Mouse (Mus musculus): Measurements from ENCODE around the gene Insl3. TPM values are rescaled to one million over a fixed set of nuclear protein-coding genes. Genes with fewer than 3 reads are reported as not detected.
A peak's percentile ranks its signal among the peaks of the same experiment; 100 is the strongest.

Gene Insl3
- polyA plus RNA-seq, 1 experiment from 2014 or later = 1.7 TPM

- Histone ChIP-seq H3K9me3 (replicated peaks) (no peaks in the 10 kb centered on the region), H3K4me1 (replicated peaks) (peaks cover 63% of the 10 kb centered on the region), H3K36me3 (no peaks in the 10 kb centered on the region), H3K4me3 (peak overlapping the region; percentile 28), H3K9ac (peak overlapping the region; percentile 37), H3K27ac (peak overlapping the region; percentile 69), H3K27me3 (peaks cover 10% of the 10 kb centered on the region; the same call in 1 of the 2 replicates), H3K4me2 (peak overlapping the region; percentile 58)
- under 1% methylated on average over 21 of the region's 21 CpGs for WGBS
- peak; percentile 58; the same call in 1 of the 2 replicates for ATAC-seq (replicated peaks; ENCODE audit: insufficient number of reproducible peaks, insufficient read depth, low FRiP score, low read depth)
These were observed 20.6 kb upstream of the Insl3 start for GRCm38 (mm10) chr8:71668220-71668975.

DNA sequence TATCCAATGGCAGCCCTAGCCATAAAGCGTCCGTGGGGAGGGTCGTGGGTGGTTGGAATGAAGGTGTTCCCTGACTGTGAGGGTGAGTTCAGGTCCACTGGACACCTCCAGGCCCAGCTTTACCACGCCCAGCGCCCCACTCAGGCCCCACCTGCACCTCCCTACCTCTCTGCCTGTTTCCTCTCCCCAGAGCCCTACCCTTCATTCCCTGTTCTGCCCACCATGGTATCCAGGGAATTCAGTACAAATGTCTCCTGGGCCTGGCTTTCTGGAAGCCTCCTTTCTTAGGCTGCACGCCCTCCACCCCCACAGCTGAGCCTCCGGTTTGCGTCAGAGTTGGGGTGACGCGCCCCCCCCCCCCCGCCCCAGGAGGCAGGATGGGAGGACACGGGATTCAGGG is 18.8 kb upstream of the Insl3 start:
- Histone ChIP-seq H3K4me1 (replicated peaks) (peaks cover 61% of the 10 kb centered on the region), H3K4me2 (peak overlapping the region; percentile 100), H3K9me3 (replicated peaks) (no peaks in the 10 kb centered on the region), H3K4me3 (peak overlapping the region; percentile 61), H3K27me3 (peaks cover 10% of the 10 kb centered on the region; the same call in 1 of the 2 replicates), H3K27ac (no peak overlapping the region), H3K9ac (0 out of 2 replicates have a peak overlapping the region, but pooled peaks have one; percentile 38), H3K36me3 (no peaks in the 10 kb centered on the region)
- ATAC-seq (replicated peaks; ENCODE audit: insufficient number of reproducible peaks, insufficient read depth, low FRiP score, low read depth) = no peak
- 8% methylated on average over 12 of the region's 12 CpGs for WGBS

DNA sequence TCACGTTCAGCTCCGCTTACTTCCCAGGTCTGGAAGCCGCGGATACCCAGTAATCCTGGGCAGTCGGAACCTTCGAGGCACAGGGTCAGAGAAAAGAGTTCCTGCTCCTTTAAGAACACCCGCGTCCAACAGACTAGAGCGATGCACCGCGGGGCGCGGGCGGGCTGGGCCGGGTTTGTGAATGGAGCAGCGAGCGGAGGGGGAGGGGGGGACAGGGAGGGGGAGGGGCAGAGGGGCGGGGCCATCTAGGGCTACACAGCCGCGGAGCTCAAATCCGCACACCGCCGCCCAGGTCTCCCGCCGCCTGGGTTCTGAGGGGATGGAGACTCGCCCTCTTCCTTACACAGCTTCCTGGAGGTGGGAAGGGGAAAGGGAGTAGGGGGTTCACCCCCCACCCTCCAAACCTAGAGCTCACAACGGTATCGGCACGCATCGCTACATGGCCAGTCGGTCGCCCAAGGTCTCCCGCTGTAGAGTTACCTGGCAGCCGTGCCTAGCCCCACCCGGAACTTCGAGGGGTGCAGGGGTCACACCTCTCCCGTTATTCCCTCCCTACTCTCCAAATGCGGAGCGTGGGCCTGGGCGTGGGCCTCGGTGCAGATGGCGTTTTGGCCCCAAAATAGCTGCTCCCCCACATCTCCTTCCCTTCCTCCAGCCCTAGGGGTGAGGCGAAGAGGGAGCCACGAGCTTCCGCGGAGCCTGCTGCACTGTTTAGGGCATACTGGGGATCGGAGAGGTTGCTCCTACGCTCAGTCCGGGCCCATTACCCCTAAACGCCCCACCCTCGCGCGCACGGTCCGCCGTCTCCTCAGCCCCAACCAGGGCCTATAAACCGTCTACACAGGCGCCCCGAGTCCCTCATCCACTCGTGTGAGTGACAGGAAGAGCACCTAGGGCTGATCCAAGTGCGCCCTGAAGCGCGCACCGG is 18.1 kb upstream of the Insl3 start:
- H3K4me3 ChIP-seq = peak overlapping the region; percentile 61

GRCm38 (mm10) chr8:71671549-71671965 is 17.5 kb upstream of the Insl3 start, which contains the start of gene Unc13a:
Unc13a (minus strand) TSS chr8:71671757.
- H3K9ac ChIP-seq = peak within 1 kb of the TSS; percentile 57
- H3K4me3 ChIP-seq = peak within 1 kb of the TSS; percentile 61
- H3K27ac ChIP-seq = peak within 1 kb of the TSS; percentile 66
- H3K9me3 ChIP-seq (replicated peaks) = no peaks in the 10 kb centered on the region
- under 1% methylated on average over 42 of the region's 42 CpGs for WGBS
- H3K4me1 ChIP-seq (replicated peaks) = peaks cover 57% of the 10 kb centered on the region
- H3K36me3 ChIP-seq = no peaks in the 10 kb centered on the region
- H3K4me2 ChIP-seq = peak within 1 kb of the TSS; percentile 100
- peak; percentile 48 for ATAC-seq (replicated peaks; ENCODE audit: insufficient number of reproducible peaks, insufficient read depth, low FRiP score, low read depth)
- H3K27me3 ChIP-seq = peaks cover 10% of the 10 kb centered on the region; the same call in 1 of the 2 replicates

More for the DNA sequence above, 18.1 kb upstream of the Insl3 start:
- H3K36me3 ChIP-seq = no peaks in the 10 kb centered on the region
- no peaks in the 10 kb centered on the region for H3K9me3 ChIP-seq (replicated peaks)
- peak overlapping the region; percentile 100 for H3K4me2 ChIP-seq
- peaks cover 60% of the 10 kb centered on the region for H3K4me1 ChIP-seq (replicated peaks)
- H3K27me3 ChIP-seq = peaks cover 10% of the 10 kb centered on the region; the same call in 1 of the 2 replicates
- no peak overlapping the region for H3K27ac ChIP-seq
- peak overlapping the region; percentile 38; the same call in 1 of the 2 replicates for H3K9ac ChIP-seq
- WGBS = 1% methylated on average over 62 of the region's 64 CpGs
- peak; percentile 9 for ATAC-seq (replicated peaks; ENCODE audit: insufficient number of reproducible peaks, insufficient read depth, low FRiP score, low read depth)

DNA sequence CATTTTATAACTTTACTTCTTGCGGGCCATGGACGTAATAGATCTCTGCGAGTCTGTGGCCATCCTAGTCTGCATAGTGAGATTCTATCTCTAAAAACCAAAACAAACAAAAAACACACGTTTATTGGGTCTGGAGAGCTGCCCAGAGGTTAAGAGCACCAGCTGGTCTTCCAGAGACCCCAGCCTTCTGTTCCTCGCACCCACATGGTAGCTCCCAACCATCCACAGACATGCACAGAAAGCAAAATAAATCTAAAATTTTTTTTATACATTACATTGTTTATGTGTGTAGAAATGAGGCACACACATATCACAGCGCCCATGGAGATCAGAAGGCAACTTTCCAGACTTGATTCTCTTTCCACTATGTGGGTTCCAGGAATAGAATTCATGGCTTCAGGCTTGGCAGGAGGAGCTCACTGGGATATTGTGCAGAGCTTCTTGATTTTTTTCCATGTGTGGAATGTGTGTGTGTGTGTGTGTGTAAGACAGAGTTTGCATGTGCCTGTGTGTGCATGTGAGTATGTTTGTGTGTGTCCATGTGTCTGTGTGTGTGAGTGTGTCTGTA is 16.8 kb upstream of the Insl3 start:
- Histone ChIP-seq H3K4me2 (peak overlapping the region; percentile 100), H3K27ac (peak overlapping the region; percentile 66; the same call in 1 of the 2 replicates), H3K36me3 (no peaks in the 10 kb centered on the region), H3K4me3 (peak overlapping the region; percentile 61; the same call in 1 of the 2 replicates), H3K4me1 (replicated peaks) (peaks cover 50% of the 10 kb centered on the region), H3K27me3 (peaks cover 10% of the 10 kb centered on the region; the same call in 1 of the 2 replicates), H3K9me3 (replicated peaks) (no peaks in the 10 kb centered on the region), H3K9ac (no peak overlapping the region)
- 65% methylated on average over 6 of the region's 6 CpGs for WGBS
- ATAC-seq (replicated peaks; ENCODE audit: insufficient number of reproducible peaks, insufficient read depth, low FRiP score, low read depth) = no peak

DNA sequence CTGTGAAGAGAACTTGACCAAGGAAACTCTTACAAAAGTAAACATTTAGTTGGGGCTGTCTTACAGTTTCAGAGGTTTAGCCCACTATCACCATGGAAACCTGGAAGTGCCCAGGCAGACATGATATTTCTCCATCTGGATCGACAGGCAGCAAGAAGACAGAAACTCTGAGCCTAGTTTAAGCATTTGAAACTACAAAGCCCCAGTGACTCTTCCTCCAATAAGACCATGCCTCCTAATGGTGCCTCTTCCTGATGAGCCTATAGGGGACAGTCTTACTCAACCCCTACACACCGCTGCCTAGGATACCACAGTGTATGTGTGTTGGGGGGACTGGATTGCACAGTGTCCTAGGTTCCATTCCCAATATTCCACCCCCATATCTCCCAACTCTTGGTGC is 14.9 kb upstream of the Insl3 start:
- peaks cover 40% of the 10 kb centered on the region for H3K4me1 ChIP-seq (replicated peaks)
- no peaks in the 10 kb centered on the region for H3K36me3 ChIP-seq
- no peak overlapping the region for H3K9ac ChIP-seq
- no peak overlapping the region for H3K4me2 ChIP-seq
- H3K4me3 ChIP-seq = no peak overlapping the region
- no peaks in the 10 kb centered on the region for H3K9me3 ChIP-seq (replicated peaks)
- no peak overlapping the region for H3K27ac ChIP-seq
- ATAC-seq (replicated peaks; ENCODE audit: insufficient number of reproducible peaks, insufficient read depth, low FRiP score, low read depth) = no peak
- WGBS = 73% methylated on average over 2 of the region's 2 CpGs
- peaks cover 21% of the 10 kb centered on the region for H3K27me3 ChIP-seq

DNA sequence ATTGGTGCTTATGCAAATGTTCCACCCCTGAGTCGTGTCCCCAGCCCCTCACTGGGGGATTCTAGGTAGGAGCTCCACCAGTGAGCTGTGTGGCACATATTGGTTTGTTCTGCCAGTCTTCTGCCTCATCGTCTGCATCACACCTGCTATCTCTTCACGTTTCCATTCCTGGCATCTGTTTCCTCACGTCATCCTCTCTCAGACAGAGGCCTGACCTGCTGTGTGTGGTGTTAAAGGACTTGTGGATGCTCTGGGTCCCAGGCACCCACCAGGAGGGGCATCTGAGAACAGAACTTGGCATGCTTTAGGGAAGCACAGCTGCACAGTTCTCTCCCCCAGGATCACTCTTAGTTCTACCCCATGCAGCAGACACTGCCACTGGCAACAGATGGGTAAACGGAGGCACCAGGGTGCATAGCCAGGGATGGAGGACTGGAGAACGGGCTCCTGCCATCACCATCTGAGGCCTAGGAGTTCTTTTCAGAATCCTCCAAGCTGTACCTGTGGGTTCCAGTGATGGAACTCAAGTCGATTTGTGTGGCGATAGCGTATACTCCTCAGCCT is 13.5 kb upstream of the Insl3 start:
- H3K9me3 ChIP-seq (replicated peaks) = no peaks in the 10 kb centered on the region
- peaks cover 28% of the 10 kb centered on the region for H3K27me3 ChIP-seq
- 39% methylated on average over 9 of the region's 9 CpGs for WGBS
- peaks cover 43% of the 10 kb centered on the region for H3K4me1 ChIP-seq (replicated peaks)
- H3K36me3 ChIP-seq = no peaks in the 10 kb centered on the region
- peak overlapping the region; percentile 62 for H3K4me3 ChIP-seq
- no peak for ATAC-seq (replicated peaks; ENCODE audit: insufficient number of reproducible peaks, insufficient read depth, low FRiP score, low read depth)
- H3K4me2 ChIP-seq = peak overlapping the region; percentile 79
- H3K9ac ChIP-seq = peak overlapping the region; percentile 77
- peak overlapping the region; percentile 76 for H3K27ac ChIP-seq

DNA sequence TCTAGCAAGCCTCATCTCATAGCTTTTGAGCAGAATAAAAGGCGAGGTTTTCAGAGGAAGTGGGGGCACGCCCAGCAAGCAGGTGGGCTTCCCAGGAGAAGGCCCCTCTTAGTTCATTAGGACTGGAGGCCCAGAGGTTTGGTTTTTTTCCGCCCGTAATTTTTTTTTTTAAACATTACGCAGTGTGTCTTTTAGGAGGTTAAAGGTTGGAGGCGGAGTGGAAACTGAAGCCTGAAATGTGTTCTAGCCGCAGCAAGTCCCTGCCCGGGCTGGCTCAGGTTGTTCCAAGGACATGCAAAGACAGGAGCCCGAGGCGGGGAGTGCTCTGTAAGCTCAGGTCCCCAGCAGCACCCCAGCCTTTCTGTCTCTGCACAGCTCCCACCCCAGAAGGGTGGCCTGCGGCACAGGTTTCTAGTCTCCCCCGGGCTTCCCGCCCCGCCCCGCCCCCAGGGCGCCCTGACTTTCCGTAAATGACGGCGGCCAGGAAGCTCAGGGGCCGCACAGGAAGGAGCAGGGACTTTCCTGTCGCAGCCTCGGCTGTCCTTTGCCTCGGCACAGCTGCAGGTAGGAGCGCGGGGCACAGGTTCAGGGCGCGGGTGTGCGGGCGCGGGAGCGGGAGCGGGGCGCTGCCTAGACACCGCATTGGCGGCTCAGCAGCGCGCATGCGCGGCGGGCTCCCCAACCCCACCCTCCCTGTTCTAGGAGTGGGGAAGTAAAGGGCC is 12.8 kb upstream of the Insl3 start, which contains the start of gene Jak3:
Gene Jak3, plus strand, starts transcription at position 277 of the 722 bp plus-strand sequence.
- peak; percentile 29; the same call in 1 of the 2 replicates for ATAC-seq (replicated peaks; ENCODE audit: insufficient number of reproducible peaks, insufficient read depth, low FRiP score, low read depth)
- WGBS = 4% methylated on average over 40 of the region's 40 CpGs

DNA sequence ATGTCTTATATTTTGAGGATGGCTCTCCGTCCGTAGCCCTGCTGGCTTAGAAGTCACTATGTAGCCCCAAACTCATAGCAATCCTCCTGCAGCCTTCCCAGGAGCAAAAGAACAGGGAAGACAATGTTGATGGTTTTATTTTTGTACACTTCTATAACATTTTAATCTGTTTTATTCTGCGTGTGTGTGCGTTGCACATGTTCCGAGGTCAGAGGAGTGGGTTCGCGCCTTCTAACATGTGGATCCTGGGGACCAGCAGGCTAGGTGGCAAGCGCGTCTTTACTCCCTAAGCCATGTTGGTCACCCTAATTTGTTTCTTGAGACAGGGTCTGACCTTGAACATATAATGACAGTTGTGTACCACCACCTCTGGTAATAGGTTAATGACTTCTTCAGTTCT is 12.2 kb upstream of the Insl3 start:
- Histone ChIP-seq H3K9me3 (replicated peaks) (no peaks in the 10 kb centered on the region), H3K27ac (peak overlapping the region; percentile 76), H3K4me2 (peak overlapping the region; percentile 79), H3K9ac (peak overlapping the region; percentile 77), H3K4me3 (peak overlapping the region; percentile 62), H3K36me3 (no peaks in the 10 kb centered on the region), H3K27me3 (peaks cover 38% of the 10 kb centered on the region), H3K4me1 (replicated peaks) (peaks cover 43% of the 10 kb centered on the region)
- no peak for ATAC-seq (replicated peaks; ENCODE audit: insufficient number of reproducible peaks, insufficient read depth, low FRiP score, low read depth)
- 46% methylated on average over 9 of the region's 9 CpGs for WGBS

More for the DNA sequence above, 12.8 kb upstream of the Insl3 start, which contains the start of gene Jak3:
- H3K9ac ChIP-seq = peak within 1 kb of the TSS; percentile 77
- no peaks in the 10 kb centered on the region for H3K9me3 ChIP-seq (replicated peaks)
- peak within 1 kb of the TSS; percentile 79 for H3K4me2 ChIP-seq
- H3K27me3 ChIP-seq = peaks cover 31% of the 10 kb centered on the region
- no peaks in the 10 kb centered on the region for H3K36me3 ChIP-seq
- H3K27ac ChIP-seq = peak within 1 kb of the TSS; percentile 76
- H3K4me3 ChIP-seq = peak within 1 kb of the TSS; percentile 62
- peaks cover 42% of the 10 kb centered on the region for H3K4me1 ChIP-seq (replicated peaks)

GRCm38 (mm10) chr8:71677555-71677954 is 11.5 kb upstream of the Insl3 start:
- peak overlapping the region; percentile 54 for H3K27ac ChIP-seq

More at GRCm38 (mm10) chr8:71677555-71677954, 11.5 kb upstream of the Insl3 start:
- H3K36me3 ChIP-seq = no peaks in the 10 kb centered on the region
- no peak overlapping the region for H3K9ac ChIP-seq
- H3K4me1 ChIP-seq (replicated peaks) = peaks cover 40% of the 10 kb centered on the region
- H3K9me3 ChIP-seq (replicated peaks) = no peaks in the 10 kb centered on the region
- H3K27me3 ChIP-seq = peaks cover 45% of the 10 kb centered on the region
- no peak for ATAC-seq (replicated peaks; ENCODE audit: insufficient number of reproducible peaks, insufficient read depth, low FRiP score, low read depth)
- H3K4me2 ChIP-seq = peak overlapping the region; percentile 79; the same call in 1 of the 2 replicates
- H3K4me3 ChIP-seq = no peak overlapping the region
